Mouse (Mus musculus) kidney, postnatal 25 days (tissue): Measurements from ENCODE around the gene Uhrf1.

Source experiments
- DNase-seq, 2 experiments: peaks; one replicate each; pipeline ENCODE4 v3.0.0; 2021; ENCODE audit warnings: mixed read lengths in 2 of 2

The Uhrf1 gene

DNA sequence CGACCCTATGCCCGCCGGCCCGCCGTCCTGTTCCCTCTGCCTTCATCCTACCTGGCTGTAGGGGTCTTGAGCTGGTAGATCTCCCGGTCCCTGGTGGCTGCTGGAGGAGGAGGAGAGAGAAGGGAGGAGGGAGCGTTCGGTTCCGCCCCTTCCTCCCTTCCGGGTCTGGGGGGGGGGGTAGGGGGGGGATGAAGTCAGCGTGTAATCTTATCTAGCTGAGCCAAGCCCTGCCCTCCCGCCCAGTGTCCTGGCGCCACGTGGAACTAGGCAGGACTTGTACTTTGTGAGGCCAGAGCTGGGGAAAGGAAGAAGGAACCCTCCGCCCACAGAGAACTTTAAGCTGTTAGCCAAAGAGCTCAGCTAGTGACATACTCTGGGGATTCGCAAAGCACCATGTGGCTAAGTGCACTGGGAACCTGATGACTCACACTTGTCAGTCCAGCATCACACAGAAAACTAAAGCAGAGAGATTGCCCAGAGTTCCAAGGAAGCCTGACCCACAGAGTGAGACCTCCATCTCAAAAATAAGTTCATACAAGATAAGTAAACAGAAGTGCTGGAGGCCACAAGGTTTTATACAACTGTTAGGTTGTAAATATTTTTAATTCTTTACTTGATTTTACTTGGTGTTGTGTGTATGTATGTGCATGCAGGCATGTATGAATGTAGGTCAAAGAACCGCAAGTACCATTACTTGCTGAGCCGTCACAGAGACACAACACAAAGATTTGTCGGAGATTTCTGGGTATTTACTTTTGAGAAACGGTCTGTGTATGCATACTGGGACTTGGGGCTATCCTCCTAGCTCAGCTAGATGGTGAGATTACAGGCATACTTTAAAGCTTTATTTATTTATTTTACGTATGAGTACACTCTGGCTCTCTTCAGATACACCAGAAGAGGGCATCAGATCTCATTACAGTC lies 26.2 kb upstream of the Uhrf1 start, which contains the start of gene Ticam1:
Gene Ticam1, minus strand, starts transcription at position 144 of the 924 bp plus-strand sequence.
- DNase-seq, result peak; percentile 93 to 98

DNA sequence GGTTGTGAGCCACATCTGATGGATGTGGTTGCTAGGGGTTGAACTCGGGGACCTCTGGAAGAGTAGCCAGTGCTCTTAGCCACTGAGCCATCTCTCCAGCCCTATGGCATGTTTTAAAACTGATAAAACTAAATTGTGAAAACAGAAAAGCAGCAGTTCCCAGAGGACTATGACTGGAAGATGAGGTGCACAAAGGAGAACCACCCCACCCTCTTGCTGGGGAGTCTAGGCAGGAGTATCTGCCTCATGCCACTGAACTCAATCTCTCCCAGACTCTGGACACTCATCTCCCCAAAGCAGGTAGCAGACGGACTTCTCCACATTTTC lies 25.6 kb upstream of the Uhrf1 start:
- peak in 1 of 2 experiments; percentile 17 for DNase-seq

DNA sequence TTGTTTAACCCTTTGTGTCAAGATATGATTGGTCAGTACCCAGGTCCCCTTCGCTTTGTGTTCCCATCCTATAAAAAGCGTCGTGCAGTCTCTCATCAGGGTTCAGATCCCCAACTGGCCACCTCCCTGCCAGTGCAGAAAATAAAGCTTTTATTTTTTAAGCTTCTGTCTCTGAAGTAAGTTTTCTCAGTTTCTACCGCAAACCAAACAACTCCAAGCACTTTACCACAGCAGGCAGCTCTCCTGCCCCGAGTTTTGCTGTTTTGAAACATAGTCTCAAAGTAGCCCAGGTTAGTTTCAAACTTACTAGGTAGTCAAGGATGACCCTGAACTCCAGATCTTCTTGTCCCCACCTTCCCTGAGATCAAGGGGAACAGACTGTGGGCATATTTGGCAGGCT lies 24.8 kb upstream of the Uhrf1 start:
- DNase-seq, result no peak

DNA sequence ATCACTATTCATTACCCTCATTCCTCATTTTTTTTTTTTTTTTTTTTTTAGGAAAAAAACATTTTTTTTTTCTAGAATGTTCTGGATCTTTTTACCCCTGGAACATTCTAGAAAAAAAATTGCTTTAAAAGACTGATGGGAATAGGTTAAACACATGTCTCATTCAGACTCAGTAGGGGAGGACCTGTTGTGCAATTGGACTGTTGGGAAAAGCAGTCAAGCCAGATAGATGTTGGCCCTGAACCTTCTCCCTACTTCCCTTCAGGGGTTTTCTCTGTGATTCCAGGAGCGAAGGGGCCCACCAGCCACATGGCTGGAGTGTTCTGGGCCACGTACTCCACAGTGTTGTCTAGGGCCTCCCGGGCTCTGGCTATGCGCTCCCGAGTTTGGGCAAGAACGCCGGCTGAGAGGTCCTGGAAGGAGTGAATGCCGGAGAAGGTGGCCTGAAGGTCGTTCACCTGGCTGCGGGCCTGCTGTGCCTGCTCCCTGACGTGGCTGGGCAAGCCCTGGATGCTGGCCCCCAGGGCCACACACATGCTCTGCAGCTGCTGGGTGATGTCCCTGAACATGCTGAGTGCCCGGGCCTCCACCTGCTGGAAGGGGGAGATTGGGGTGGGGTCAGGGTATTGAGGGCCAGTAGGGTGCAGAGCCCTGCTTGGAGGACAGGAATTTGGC lies 23.5 kb upstream of the Uhrf1 start:
- peak; percentile 65 to 85 for DNase-seq

DNA sequence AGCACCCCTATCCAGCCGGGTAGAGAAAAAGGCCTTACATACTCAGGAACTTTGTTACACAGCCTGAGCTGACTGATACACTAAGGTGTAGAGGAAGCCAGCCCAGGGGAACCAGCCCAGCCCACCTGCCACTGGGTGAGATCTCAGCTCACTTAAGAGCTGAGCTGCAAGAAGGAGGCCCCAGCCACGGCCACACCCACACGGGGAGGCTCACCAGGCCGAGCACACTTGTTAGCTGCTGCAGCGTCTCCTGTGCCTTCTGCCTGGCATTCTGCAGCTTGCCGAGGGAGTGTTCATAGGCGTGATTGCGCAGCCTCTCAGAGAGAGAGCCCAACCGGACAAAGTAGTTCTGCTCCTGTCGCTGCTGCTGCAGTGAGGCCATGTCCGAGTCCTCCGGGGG lies 21.9 kb upstream of the Uhrf1 start:
- DNase-seq, result peak in 1 of 2 experiments; percentile 30

DNA sequence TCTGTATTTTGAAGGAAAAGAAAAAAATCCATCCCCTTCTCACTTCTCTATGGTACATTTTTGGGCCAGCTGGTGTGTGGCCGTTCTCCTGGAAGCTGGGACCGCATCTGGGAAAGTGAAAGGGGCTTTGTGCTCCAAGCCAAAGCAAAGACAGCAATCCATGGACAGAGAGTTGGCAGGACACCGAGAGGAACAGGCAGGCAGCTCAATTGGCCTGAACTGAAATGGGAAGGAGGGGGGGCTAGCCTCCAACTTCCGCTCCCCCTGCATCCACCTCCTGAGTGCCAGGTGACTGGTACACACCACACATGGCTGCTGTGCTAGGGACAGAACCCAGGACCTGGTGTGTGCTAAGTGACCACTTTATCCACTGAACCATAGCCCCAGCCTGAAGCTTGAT lies 20.3 kb upstream of the Uhrf1 start:
- DNase-seq, result peak in 1 of 2 experiments; percentile 17

DNA sequence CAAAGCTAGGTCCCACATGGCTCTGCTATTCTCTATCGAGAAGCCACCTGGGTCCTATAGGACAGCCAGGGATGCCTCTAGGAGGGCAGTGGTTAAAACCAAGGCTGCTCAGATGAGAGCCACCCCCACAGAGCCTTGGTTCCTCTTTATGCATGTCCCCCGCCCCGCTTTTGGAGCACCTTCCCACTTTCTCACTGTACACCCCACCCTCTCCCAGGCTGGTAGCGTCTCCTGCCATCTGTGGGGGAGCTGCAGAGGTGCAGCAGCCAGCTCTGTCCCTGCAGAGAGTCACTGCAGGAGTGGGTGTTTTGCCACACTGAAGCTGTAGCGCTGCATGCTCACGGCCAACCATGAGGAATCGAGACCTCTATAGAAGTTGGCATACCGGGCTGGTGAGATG lies 19.8 kb upstream of the Uhrf1 start:
- peak in 1 of 2 experiments; percentile 28 for DNase-seq

DNA sequence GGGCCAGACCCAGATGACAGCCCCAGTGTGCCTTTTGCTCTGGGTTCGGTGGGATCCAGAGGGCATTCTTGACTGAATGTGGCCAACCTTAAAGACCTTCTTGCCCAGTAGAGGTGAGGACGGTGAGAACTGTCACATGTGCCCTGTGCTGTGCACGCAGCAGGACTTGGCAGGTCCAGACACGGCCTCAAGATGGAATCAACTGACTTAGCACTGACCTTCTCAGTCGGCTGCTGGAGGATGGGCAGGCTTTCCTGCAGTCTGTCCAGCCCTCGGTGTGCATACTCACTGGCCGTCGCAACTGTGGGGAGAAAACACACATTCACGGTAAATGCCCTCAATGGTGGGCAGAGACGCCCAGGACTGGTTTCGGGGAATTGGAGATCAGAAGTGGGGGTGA lies 17.1 kb upstream of the Uhrf1 start:
- DNase-seq, result peak in 1 of 2 experiments; percentile 12

DNA sequence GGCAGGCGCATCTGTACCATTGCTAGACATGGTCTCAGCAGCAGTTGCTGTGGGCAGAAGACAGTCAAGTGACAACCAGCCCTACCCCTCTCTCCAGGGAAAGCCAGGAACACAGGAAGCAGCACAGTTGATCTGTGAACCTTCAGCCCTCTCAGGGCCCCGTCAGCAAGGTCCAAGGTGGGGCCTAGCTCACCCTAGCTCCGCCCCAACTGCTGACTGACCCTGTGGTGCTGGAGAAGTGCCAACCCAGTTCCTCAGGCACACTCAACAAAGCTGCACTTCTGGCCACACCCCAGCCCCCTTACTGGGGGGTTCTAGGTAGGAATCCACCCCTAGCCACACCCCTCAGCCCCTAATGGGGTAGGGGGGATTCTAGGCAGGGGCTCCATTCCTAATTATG lies 15.3 kb upstream of the Uhrf1 start:
- peak; percentile 83 to 90 for DNase-seq

DNA sequence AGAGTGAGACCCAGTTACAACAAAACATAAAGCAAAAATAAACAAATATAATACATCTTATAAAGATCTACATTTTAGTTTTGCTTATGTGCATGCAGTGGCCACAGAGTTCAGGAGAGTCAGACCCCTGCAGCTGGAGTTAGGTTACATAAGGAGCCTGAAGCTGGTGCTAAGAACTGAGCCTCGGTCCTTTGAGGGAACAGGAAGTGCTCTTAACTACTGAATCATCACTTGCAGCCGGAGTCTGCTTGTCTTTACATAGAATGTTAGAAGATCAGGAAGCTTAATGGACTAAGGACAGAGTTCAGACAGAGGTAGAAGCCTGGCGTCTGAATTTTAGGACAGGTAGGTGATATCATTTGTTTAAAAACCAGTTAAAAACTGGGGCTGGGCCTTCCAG lies 14.3 kb upstream of the Uhrf1 start:
- no peak for DNase-seq

DNA sequence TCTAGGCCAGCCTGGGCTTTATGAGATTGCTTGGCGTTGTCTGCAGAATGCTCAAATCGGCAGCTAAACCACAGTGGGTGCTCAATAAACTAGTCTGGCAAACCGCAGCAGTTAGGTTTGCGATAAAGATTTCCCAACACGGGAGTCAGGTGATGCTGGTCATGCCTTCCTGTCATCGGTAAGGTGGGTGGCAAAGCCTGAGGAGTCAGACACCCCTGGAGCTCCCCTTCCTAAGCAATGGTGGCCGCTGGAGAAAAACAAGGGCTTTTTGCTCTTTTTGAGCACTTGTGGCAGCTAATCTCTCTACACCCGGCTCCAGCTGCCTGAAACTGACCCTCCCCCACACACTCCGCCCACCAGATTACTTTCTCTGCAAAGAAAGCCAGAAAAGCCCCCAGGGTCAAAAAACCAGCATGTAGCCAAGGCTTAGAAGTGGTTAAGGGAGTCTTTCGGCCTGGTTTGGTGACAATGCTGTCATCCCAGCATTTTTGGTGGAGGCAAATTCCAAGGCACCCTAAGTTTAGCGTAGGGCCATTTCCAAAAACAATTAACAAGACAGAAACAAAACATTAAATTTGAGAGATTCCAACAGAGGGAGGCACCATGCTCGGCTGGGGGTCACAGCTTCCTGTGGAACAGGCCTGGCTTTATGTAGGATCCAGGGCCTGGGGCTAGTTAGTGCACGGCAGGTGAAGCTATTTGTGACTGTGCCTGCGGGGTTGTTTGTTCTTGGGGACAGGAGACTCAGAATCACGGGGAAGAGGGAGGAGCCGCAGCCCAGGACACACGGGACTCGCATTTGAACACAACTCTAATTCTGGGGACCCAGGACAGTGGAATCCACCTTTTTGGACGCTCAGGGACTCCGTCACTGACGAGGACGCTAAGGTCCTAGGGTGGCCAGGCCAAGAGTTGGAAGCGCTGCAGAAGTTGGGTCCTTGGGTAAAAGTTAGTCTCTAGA lies 13.5 kb upstream of the Uhrf1 start:
- DNase-seq, result peak; percentile 72 to 86

DNA sequence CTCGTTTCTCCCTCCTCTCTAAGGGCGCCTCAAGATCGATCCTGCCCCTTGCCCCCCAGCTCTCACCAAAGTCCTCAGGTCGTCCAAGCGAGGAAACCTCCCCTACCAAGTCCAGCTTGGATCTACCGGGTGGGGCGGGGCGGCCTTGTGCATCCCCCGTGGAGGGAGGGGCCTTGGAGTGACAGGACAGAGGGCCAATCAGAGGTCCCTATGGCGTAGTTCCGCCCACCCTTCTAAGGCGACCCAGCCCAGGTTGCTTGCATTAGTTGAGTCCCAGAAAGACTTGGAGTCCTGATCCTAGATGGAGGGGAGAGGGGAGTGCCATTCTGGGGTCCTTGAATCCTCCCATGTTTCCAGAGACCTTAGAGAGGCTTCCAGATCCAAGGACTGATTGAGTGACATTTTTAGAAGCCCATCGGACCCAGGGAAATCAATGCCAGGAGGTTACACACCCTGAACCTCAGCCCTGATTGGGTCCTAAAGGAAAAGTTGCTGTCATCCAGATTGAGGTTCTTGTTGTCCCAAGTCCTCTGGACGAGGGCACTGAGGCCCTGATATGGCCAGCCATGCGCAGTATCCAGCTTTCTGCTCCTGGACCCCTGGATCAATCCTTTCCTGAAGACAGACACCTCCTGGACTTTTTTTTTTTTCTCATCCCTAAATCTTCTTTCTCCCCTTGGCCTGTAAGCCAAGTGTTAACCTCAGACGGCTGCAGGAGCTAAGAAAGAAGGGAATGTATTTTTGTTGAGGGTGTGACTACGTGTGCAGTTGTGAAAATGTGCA lies 12.5 kb upstream of the Uhrf1 start:
- DNase-seq, result peak; percentile 98 to 99

DNA sequence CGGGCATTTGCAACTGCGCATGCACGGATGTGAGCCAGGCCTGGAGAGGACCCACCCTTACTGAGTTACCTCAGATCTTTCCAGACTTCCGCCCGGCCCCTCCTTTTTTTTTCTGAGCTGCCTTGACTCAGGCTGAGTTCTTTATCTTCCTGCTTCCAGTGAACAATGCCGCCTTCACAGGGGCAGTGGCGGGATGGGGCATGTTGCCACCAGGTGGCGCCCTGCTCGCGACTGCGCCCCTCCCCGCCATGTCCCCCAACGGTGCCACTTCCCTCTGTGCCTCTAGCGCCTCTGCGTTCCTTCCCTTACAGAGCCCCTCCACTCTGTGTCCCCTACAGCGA lies 12.0 kb upstream of the Uhrf1 start:
- peak; percentile 88 to 95 for DNase-seq

DNA sequence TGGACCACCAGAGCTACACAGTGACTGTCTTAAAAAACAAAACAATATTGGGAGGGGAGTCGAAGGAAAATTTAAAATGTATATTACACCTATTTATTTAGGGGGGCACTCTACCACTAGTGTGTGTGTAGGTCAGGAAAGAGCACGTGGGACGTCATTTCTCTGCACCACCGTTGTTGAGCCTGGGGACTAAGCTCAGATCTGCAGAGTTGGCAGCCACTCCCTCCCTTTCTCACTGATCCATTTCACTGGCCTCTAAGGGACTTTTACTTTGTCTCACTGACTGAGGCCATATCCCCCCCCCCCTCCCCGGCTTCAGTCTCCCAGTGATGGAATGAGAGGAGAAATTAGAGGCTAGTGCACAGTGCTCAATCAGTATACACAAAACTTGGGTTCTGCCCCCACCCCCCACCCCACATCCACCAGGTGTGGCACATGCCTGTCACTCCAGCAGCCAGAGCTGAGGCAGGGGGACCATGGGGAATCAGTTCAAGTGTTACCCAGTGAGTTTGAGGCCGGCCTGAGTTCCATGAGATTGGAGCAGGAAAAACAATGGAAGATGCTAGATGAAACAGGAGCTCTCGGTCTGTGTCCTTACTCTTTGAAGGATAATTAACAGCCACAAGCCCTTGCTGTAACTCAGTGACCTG lies 11.2 kb upstream of the Uhrf1 start:
- peak in 1 of 2 experiments; percentile 62 for DNase-seq

DNA sequence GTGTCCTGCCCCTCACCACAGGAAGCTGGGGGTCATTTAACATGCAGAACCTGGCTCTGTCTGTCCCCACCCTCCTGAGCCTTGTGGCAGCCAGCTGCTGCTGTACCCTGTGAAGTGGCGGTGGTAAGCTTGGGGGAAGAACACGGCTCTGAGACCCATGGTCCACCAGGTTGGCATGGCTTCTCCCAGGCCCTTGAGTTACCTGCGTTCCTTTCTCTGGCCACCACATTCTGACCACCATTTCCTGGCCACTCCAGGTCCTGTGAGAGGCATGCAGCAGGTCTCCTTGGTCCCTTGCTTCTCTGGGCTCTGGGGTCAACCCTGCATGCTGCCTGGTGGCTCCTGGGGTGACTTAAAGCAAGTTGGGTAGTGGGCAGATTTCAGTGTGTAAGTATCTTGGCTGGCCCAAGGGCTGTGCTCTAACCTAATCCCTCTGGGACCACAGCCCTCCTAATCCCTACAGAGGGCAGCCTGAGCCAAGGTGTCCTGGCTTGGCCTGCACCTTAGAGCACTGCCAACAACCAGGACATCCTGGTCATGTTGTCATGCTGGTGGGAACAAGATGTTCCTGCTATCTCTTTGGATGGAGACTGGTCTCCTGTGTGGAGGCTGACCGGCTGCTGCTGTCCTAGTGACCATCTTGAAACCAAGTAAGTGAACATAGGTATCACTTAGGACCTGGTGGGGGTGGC lies 10.4 kb upstream of the Uhrf1 start, which contains the start of gene Plin3:
Gene Plin3, minus strand, starts transcription at position 343 of the 692 bp plus-strand sequence.
- no peak for DNase-seq

DNA sequence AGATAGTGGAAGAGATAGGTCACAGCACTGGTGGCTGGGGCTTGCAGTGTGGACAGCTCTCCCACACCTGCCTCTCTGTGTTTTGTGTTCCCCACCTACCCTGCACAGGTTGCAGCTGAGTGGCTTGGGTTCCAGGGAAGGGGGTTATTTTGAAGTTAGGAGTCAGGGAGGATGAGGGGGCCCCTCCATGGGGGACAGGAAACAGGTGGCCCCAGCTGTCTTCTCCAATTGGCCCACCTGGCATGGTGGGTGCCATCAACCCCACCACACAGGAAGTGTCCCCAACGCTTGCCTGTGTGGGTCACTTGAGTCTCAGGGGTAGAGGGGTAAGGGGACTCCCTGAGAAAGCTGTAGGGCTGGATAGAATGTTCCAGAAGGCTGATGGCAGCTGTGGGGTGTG lies 9.8 kb upstream of the Uhrf1 start:
- DNase-seq, result no peak

DNA sequence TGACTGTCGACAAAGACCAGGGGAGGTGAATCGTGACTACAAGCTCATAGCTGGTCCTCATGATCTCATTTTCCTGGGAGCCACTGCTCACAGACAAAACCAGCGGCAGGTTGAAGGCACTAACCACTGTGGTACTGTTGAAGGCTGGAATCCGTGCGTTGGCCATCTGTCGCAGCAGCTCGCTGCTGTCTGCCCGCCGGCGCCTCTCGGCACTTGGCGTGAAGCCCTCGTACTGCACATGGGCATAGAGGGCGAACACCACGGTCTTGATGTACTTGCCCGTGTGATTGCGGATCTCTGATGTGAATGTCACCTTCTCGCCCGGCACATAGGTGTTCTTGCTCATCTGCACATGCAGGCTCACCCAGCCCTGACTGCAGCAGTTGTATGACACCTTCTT lies 8.9 kb upstream of the Uhrf1 start:
- DNase-seq, result no peak

DNA sequence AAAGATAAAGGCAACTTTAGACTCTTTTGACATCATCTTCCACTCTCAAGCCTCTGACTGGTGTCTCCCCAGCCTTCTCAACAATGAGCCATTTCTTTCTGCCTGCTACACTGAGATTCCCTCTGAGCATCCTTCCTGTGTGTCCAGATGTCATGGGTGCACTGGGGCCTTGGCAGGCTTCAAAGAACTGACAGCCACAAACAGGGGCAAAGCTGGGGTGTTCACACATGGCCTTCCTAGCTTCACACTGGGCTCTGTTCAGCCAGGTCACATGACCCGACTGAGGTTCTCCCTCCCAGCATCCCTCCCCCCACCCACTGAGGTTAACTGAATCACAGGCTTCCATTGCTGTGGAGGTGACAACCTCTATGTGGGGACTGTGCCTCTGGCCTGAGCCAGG lies 6.9 kb upstream of the Uhrf1 start:
- no peak for DNase-seq

DNA sequence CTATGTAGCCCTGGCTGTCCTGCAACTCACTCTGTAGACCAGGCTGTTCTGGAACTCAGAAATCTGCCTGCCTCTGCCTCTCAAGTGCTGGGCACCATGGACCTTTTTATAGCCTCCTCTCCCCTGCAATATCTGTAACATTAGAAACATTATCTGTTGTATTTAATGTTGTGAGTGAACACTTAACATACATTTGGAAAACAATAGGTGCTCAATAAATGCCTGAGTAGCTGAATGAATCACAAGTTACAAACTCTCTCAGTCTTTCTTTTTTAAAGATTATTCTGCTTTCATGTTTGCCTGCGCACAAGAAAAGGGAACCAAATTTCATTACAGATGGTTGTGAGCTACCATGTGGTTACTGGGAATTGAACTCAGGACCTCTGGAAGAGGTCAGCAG lies 4.9 kb upstream of the Uhrf1 start:
- no peak for DNase-seq

DNA sequence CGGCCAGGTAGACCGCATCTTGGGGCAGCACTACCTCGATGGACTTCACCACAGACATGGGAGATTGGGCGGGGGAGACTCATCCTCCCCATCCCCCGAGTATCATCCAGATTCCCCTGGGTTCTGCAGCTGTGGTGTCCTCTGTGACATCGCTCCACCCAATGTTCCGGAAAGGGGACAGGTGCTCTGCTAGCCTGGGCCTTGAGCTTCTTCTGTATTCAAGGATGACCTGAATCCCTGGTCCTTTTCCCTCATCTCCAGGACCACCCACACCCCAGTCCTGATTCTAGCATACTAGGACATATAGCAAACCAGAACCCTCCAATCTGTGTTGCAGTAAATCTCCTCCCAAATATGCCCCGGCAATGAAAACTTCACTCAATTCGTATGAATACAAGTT lies 2.9 kb upstream of the Uhrf1 start, which contains the start of gene Arrdc5:
Gene Arrdc5, minus strand, starts transcription at position 101 of the 400 bp plus-strand sequence.
- DNase-seq, result no peak
